Mouse (Mus musculus) Patski (cell line): ENCODE results near the gene Ifnar2. TPM values are rescaled to one million over a fixed set of nuclear protein-coding genes. Genes with fewer than 3 reads are reported as not detected.

ENCODE experiments used
- ATAC-seq: fragments of 100-300 bp; one replicate; pipeline ENCODE4 v1.8.0; 2021
- CTCF ChIA-PET: fragments of 350-600 bp; sonication (Branson Sonifier 250); formaldehyde crosslinking; loops from one replicate; lab custom pipeline; 2022; ENCODE audit warnings: inconsistent platforms; lab: Charles Lee
- POLR2A ChIA-PET: fragments of 350-600 bp; sonication (Branson Sonifier 250); formaldehyde crosslinking; loops from one replicate; lab custom pipeline; 2022; ENCODE audit warnings: antibody characterized with exemption, inconsistent platforms; lab: Charles Lee
- DNase-seq: peaks from one replicate; pipeline ENCODE4 v3.0.0-alpha.2; 2011; ENCODE audit warnings: low read depth, low spot score
- H3K27me3 ChIP-seq: fragments of 371-371 bp; one replicate; pipeline ENCODE4 v1.5.1; 2021
- CTCF ChIP-seq: fragments of 100-300 bp; IDR thresholded peaks from one replicate; pipeline ENCODE4 v1.5.1; 2021
- in situ Hi-C: fragments of 300-500 bp; cut with MboI; formaldehyde crosslinking; loops from 3 replicates; pipeline ENCODE4 v1.11.1; 2018; ENCODE audit warnings: low pct_unique_long_range_greater_than_20kb, mixed read lengths
- polyA plus RNA-seq: library from polyadenylated mRNA; unstranded; gene quantifications from one replicate; pipeline ENCODE4 v1.2.3, GENCODE M21; 2021

Ifnar2 gene
- polyA plus RNA-seq, 1 experiment from 2014 or later: 97.8 TPM

- no peak for DNase-seq
- no peaks in the 10 kb centered on the region for H3K27me3 ChIP-seq
- in situ Hi-C loops: no loop called here
- ATAC-seq: no peak
- ChIA-PET CTCF (interaction anchor here (0.9 kb wide), 1 partner anchor 10 kb away, joined by 3 read pairs; no protein-coding TSS in a partner anchor), POLR2A (interaction anchor here (0.5 to 2.9 kb wide), 3 partner anchors 11 to 17 kb away, joined by 3 to 10 read pairs (median 5); no protein-coding TSS in a partner anchor)
- TF ChIP-seq CTCF: no peak
Observed at GRCm38 (mm10) chr16:91373473-91374252, 1.1 kb downstream of the Ifnar2 start.

GRCm38 (mm10) chr16:91374253-91374634 lies 1.7 kb downstream of the Ifnar2 start:
- ChIA-PET POLR2A (interaction anchor here (0.9 to 2.9 kb wide), 2 partner anchors 11 to 16 kb away, joined by 5 to 10 read pairs; no protein-coding TSS in a partner anchor), CTCF (interaction anchor here (0.9 kb wide), 1 partner anchor 9 kb away, joined by 3 read pairs; no protein-coding TSS in a partner anchor)
- H3K27me3 ChIP-seq: no peaks in the 10 kb centered on the region
- no peak for DNase-seq
- TF ChIP-seq CTCF: no peak
- no peak for ATAC-seq
- in situ Hi-C loops: no loop called here

GRCm38 (mm10) chr16:91376701-91377100 lies 4.1 kb downstream of the Ifnar2 start:
- ATAC-seq (no peak), DNase-seq (no peak)
- POLR2A ChIA-PET: interaction anchor here (0.7 kb wide), 1 partner anchor 425 kb away, joined by 3 read pairs; no protein-coding TSS in a partner anchor
- no peaks in the 10 kb centered on the region for H3K27me3 ChIP-seq
- CTCF ChIA-PET: no interaction called here
- in situ Hi-C loops: no loop called here
- TF ChIP-seq CTCF: no peak

GRCm38 (mm10) chr16:91378431-91378986 lies 5.9 kb downstream of the Ifnar2 start:
- CTCF ChIA-PET: no interaction called here
- in situ Hi-C loops: no loop called here

GRCm38 (mm10) chr16:91378991-91379390 lies 6.4 kb downstream of the Ifnar2 start:
- DNase-seq: no peak
- POLR2A ChIA-PET: no interaction called here
- no peaks in the 10 kb centered on the region for H3K27me3 ChIP-seq
- CTCF ChIA-PET: no interaction called here
- no peak for TF ChIP-seq CTCF
- in situ Hi-C loops: no loop called here
- no peak for ATAC-seq

More at GRCm38 (mm10) chr16:91378431-91378986, 5.9 kb downstream of the Ifnar2 start:
- no peak for TF ChIP-seq CTCF
- H3K27me3 ChIP-seq: no peaks in the 10 kb centered on the region
- POLR2A ChIA-PET: no interaction called here
- no peak for ATAC-seq
- no peak for DNase-seq

- no peaks in the 10 kb centered on the region for H3K27me3 ChIP-seq
- DNase-seq (no peak), ATAC-seq (no peak)
- ChIA-PET CTCF (no interaction called here), POLR2A (no interaction called here)
- no peak for TF ChIP-seq CTCF
- in situ Hi-C loops: no loop called here
Observed at GRCm38 (mm10) chr16:91379412-91379811, 6.8 kb downstream of the Ifnar2 start.

GRCm38 (mm10) chr16:91380151-91380550 lies 7.6 kb downstream of the Ifnar2 start:
- in situ Hi-C loops: no loop called here
- ChIA-PET POLR2A (interaction anchor here (0.8 kb wide), 1 partner anchor 21 kb away, joined by 5 read pairs; no protein-coding TSS in a partner anchor), CTCF (no interaction called here)
- TF ChIP-seq CTCF: no peak
- ATAC-seq (no peak), DNase-seq (no peak)
- no peaks in the 10 kb centered on the region for H3K27me3 ChIP-seq

GRCm38 (mm10) chr16:91381606-91382005 lies 9.0 kb downstream of the Ifnar2 start:
- H3K27me3 ChIP-seq: no peaks in the 10 kb centered on the region
- in situ Hi-C loops: no loop called here
- ChIA-PET POLR2A (interaction anchor here (0.7 kb wide), 1 partner anchor 68 kb away, joined by 4 read pairs; no protein-coding TSS in a partner anchor), CTCF (interaction anchor here (1.0 to 1.4 kb wide), 2 partner anchors 18 to 25 kb away, joined by 3 read pairs; no protein-coding TSS in a partner anchor)
- DNase-seq (no peak), ATAC-seq (no peak)
- no peak for TF ChIP-seq CTCF

- in situ Hi-C loops: no loop called here
- ATAC-seq (no peak), DNase-seq (no peak)
- POLR2A ChIA-PET: interaction anchor here (0.7 kb wide), 1 partner anchor 67 kb away, joined by 4 read pairs; no protein-coding TSS in a partner anchor
- H3K27me3 ChIP-seq: no peaks in the 10 kb centered on the region
- CTCF ChIA-PET: interaction anchor here (1.0 to 1.4 kb wide), 2 partner anchors 19 to 24 kb away, joined by 3 read pairs; no protein-coding TSS in a partner anchor
- TF ChIP-seq CTCF: no peak
Observed at GRCm38 (mm10) chr16:91382261-91382790, 9.7 kb downstream of the Ifnar2 start.

GRCm38 (mm10) chr16:91384221-91384620 lies 11.6 kb downstream of the Ifnar2 start:
- no peaks in the 10 kb centered on the region for H3K27me3 ChIP-seq
- in situ Hi-C loops: no loop called here
- CTCF ChIA-PET: no interaction called here
- POLR2A ChIA-PET: no interaction called here
- ATAC-seq (no peak), DNase-seq (no peak)
- TF ChIP-seq CTCF: no peak
